Mouse (Mus musculus) brain, embryonic 14.5 days (tissue): Measurements from ENCODE around the gene Irf3.

Source experiments
- CTCF ChIP-seq: fragments of 200-500 bp; IDR thresholded peaks from 2 replicates; pipeline ENCODE4 v1.5.1; 2012; ENCODE audit warnings: inconsistent platforms, mild to moderate bottlenecking, moderate library complexity, borderline replicate concordance; ENCODE audit not compliant: insufficient read depth, insufficient read length; ENCODE audit errors: extremely low read depth
- POLR2A ChIP-seq: fragments of 200-500 bp; IDR thresholded peaks from 2 replicates; pipeline ENCODE4 v1.6.1; 2012; ENCODE audit warnings: mild to moderate bottlenecking, inconsistent platforms, borderline replicate concordance; ENCODE audit not compliant: poor library complexity, insufficient read depth, insufficient read length, severe bottlenecking; ENCODE audit errors: extremely low read depth

DNA sequence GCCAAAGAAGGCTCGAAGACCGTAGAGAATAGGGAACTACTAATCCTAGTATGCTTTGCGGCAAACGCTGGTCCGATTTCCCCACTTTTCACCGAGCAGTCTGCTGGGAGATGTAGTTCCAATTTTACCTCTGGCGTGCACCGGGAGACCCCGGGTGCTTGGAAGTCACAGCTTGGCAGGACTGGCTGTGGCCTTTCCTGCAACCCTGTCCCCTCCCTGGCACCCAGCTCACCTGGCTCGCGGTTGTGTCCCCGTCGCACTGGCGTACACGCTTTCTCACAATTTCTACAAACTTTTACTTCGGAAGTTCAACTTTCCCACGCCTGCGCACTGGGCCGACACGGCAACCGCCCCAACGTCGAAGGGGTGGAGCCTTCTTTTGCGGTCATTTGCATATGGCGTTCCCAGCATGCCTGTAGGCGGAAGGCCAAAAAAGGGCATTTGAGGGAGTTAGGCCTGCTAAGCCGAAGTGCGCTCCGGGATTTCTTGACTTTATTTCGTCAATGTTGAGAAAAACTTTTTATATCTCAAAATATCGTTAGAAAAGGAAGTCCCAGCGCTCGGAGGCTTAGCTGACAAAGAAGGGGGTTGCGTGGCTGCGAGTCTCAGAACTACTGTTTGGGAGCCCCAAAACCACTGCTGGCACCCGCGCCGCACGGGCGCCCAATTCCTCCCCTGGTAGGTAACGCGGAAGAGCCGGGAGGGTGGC lies at the start of gene Irf3:
- TF ChIP-seq POLR2A (no peak), CTCF (no peak)
